ENCODE assay signal across 9 mouse cellular contexts in the genomic region with DNA sequence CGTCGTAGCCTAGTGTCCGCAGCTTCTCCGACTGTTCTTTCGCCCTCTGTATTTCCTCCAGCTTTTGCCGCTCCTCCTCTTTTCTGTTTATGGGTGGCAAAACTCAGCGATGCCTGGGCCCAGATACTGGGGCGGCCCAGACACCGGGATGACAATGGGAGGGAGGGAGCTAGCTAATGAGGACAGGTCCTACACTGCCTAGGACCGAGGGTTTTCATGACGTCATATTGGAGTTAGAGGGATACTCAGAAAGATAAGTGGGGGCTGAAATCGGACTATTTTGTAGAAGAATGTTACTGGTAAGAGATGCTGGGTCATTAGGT. TPM values are rescaled to one million over a fixed set of nuclear protein-coding genes. Genes with fewer than 3 reads are reported as not detected.
DNase-seq lines count a peak whose midpoint lies in the region; ATAC-seq and TF ChIP-seq lines count a peak whose summit lies in the region.
"Had no signal": no experiment of that assay in that cellular context is flagged by ENCODE, and none has a peak within 500 bp of the region (broad histone marks: within the 10 kb centered on the region; RNA-seq: fewer than 3 reads in every experiment).

No protein-coding gene starts in this region.

- DNase-seq in heart, adult 2 months = no peak
- DNase-seq in heart, adult 9 months (ENCODE audit: low spot score in 2 of 2) = no peak
- DNase-seq in midbrain, embryonic 10.5 days (ENCODE audit: low spot score) = no peak
- no peak for DNase-seq in layer of hippocampus, postnatal 14 days (ENCODE audit: low spot score in 2 of 2)
- DNase-seq in cerebellum, postnatal 10 days = no peak

- H3K27ac ChIP-seq in heart, adult 2 months = no peak overlapping the region
- no peak overlapping the region for H3K27ac ChIP-seq in midbrain, embryonic 10.5 days (replicated peaks)
- no peak overlapping the region for H3K27ac ChIP-seq in midbrain, embryonic 16.5 days (ENCODE audit: low read length)
- no peak overlapping the region for H3K27ac ChIP-seq in intestine, postnatal 0 days (ENCODE audit: low read depth, low read length)
- H3K27ac ChIP-seq in small intestine, adult 2 months (ENCODE audit: insufficient read depth, low read depth, low read length) = no peak overlapping the region

- ATAC-seq in midbrain, embryonic 16.5 days = no peak
- ATAC-seq in intestine, postnatal 0 days = no peak

- no peaks in the 10 kb centered on the region for H3K9me3 ChIP-seq in midbrain, embryonic 10.5 days (replicated peaks)
- no peaks in the 10 kb centered on the region for H3K9me3 ChIP-seq in midbrain, embryonic 16.5 days (replicated peaks; ENCODE audit: control insufficient read depth, low read length, poor library complexity, severe bottlenecking)
- no peaks in the 10 kb centered on the region for H3K9me3 ChIP-seq in intestine, postnatal 0 days (ENCODE audit: control insufficient read depth)

- peaks cover 4% of the 10 kb centered on the region for H3K4me1 ChIP-seq in heart, adult 2 months (ENCODE audit: control insufficient read depth, insufficient read depth, low read length)
- peaks cover 51% of the 10 kb centered on the region for H3K4me1 ChIP-seq in midbrain, embryonic 10.5 days
- H3K4me1 ChIP-seq in midbrain, embryonic 16.5 days (ENCODE audit: control insufficient read depth, insufficient read depth, low read length) = peaks cover 12% of the 10 kb centered on the region
- H3K4me1 ChIP-seq in intestine, postnatal 0 days (replicated peaks; ENCODE audit: control insufficient read depth, insufficient read depth, low read length) = no peaks in the 10 kb centered on the region
- H3K4me1 ChIP-seq in small intestine, adult 2 months (ENCODE audit: control insufficient read depth, insufficient read depth, insufficient read length, low read length) = peaks cover 12% of the 10 kb centered on the region

- H3K4me3 ChIP-seq in heart, adult 2 months = no peak overlapping the region; the same call in 1 of the 2 replicates
- peak overlapping the region; percentile 40 for H3K4me3 ChIP-seq in midbrain, embryonic 10.5 days
- no peak overlapping the region for H3K4me3 ChIP-seq in midbrain, embryonic 16.5 days (ENCODE audit: low read depth, low read length)
- H3K4me3 ChIP-seq in intestine, postnatal 0 days (ENCODE audit: low read depth, low read length) = peak overlapping the region; percentile 16
- peak overlapping the region; percentile 37 for H3K4me3 ChIP-seq in small intestine, adult 2 months (ENCODE audit: low read depth, low read length)

- TF ChIP-seq POLR2A in heart, adult 2 months (IDR thresholded peaks at IDR 0.05; ENCODE audit: insufficient read depth, low read depth, low read length) = no peak
- TF ChIP-seq POLR2A in small intestine, adult 2 months (IDR thresholded peaks at IDR 0.05; ENCODE audit: low read depth, low read length) = no peak

- H3K27me3 ChIP-seq in heart, adult 2 months (ENCODE audit: control insufficient read depth, insufficient read depth, low read length) = peaks cover 5% of the 10 kb centered on the region; the same call in 1 of the 2 replicates
- H3K27me3 ChIP-seq in midbrain, embryonic 10.5 days (ENCODE audit: low read depth, poor library complexity, severe bottlenecking) = peaks cover 100% of the 10 kb centered on the region
- peaks cover 68% of the 10 kb centered on the region for H3K27me3 ChIP-seq in midbrain, embryonic 16.5 days (ENCODE audit: control insufficient read depth, insufficient read depth, low read depth, low read length)
- H3K27me3 ChIP-seq in intestine, postnatal 0 days (replicated peaks; ENCODE audit: control insufficient read depth, insufficient read depth, low read length) = peaks cover 68% of the 10 kb centered on the region
- peaks cover 26% of the 10 kb centered on the region for H3K27me3 ChIP-seq in small intestine, adult 2 months (ENCODE audit: control insufficient read depth, insufficient read depth, low read length)

- WGBS in heart, adult 2 months = 5% methylated on average over 12 of the region's 12 CpGs
- WGBS in midbrain, embryonic 10.5 days = under 1% methylated on average over 12 of the region's 12 CpGs
- 2% methylated on average over 12 of the region's 12 CpGs for WGBS in midbrain, embryonic 16.5 days
- 18% methylated on average over 12 of the region's 12 CpGs for WGBS in intestine, postnatal 0 days
- 14% methylated on average over 12 of the region's 12 CpGs for WGBS in small intestine, adult 2 months

- H3K4me2 ChIP-seq in midbrain, embryonic 16.5 days (ENCODE audit: low read length) = no peak overlapping the region
- peak overlapping the region; percentile 41 for H3K4me2 ChIP-seq in intestine, postnatal 0 days (replicated peaks; ENCODE audit: low read depth)

- no peak for TF ChIP-seq EP300 in heart, adult 2 months (IDR thresholded peaks at IDR 0.05; ENCODE audit: insufficient read depth, low read depth, low read length)

- H3K36me3 ChIP-seq in heart, adult 2 months (ENCODE audit: control insufficient read depth, insufficient read depth, low read length) = no peaks in the 10 kb centered on the region
- no peaks in the 10 kb centered on the region for H3K36me3 ChIP-seq in midbrain, embryonic 10.5 days
- H3K36me3 ChIP-seq in midbrain, embryonic 16.5 days (ENCODE audit: control insufficient read depth, insufficient read depth, low read length) = no peaks in the 10 kb centered on the region
- H3K36me3 ChIP-seq in intestine, postnatal 0 days (ENCODE audit: control insufficient read depth, insufficient read depth) = peaks cover 13% of the 10 kb centered on the region; the same call in 1 of the 2 replicates
- H3K36me3 ChIP-seq in small intestine, adult 2 months (ENCODE audit: control insufficient read depth, insufficient read depth, low read length) = peaks cover 16% of the 10 kb centered on the region

- no peak for TF ChIP-seq CTCF in heart, adult 2 months (IDR thresholded peaks at IDR 0.05)
- TF ChIP-seq CTCF in intestine, postnatal 0 days (IDR thresholded peaks at IDR 0.05; ENCODE audit: low read depth) = no peak
- TF ChIP-seq CTCF in small intestine, adult 2 months (IDR thresholded peaks at IDR 0.05; ENCODE audit: extremely low read depth, insufficient read length, insufficient replicate concordance, low read depth, low read length) = no peak

- H3K79me2 ChIP-seq in heart, adult 2 months (replicated peaks; ENCODE audit: control insufficient read depth, insufficient read depth, low read length) = no peaks in the 10 kb centered on the region

- H3K9ac ChIP-seq in heart, adult 2 months (ENCODE audit: low read depth, low read length) = peak overlapping the region; percentile 44
- H3K9ac ChIP-seq in midbrain, embryonic 16.5 days (ENCODE audit: low read depth, low read length) = no peak overlapping the region
- no peak overlapping the region for H3K9ac ChIP-seq in intestine, postnatal 0 days (ENCODE audit: low read depth, low read length)

- intact Hi-C loops in heart, adult 2 months (cut with DNase I) = no loop called here

RNA-seq across cellular contexts. Expression of gene Tnfrsf25, which starts 5.4 kb away (rescaled TPM):
- 1 to 10 TPM; 1.4 to 2.4 TPM for total RNA-seq in heart, adult 2 months (2021)
- 6.1 and 7.4 TPM in 2 replicates for polyA plus RNA-seq in heart, adult 2 months (2012; rRNA removed)
- polyA plus RNA-seq in midbrain, embryonic 10.5 days (2016; fragmentation: Nextera tagmentation; extraction: Ambion mirVana) = 0.47 and 1.0 TPM in 2 replicates
- polyA plus RNA-seq in midbrain, embryonic 16.5 days (2015; fragmentation: Nextera tagmentation; extraction: Ambion mirVana) = 0.37 and 0.83 TPM in 2 replicates
- polyA plus RNA-seq in intestine, postnatal 0 days (2015; fragmentation: Nextera tagmentation; extraction: Ambion mirVana) = 0.82 and 1.2 TPM in 2 replicates
- 1.9 and 3.8 TPM in 2 replicates for polyA plus RNA-seq in small intestine, adult 2 months (2012; rRNA removed)
- 10 to 100 TPM; 17.7 to 25.6 TPM for total RNA-seq in layer of hippocampus, postnatal 14 days (2021)

RNA-seq across cellular contexts. Expression of gene Espn, which starts 31.0 kb away (rescaled TPM):
- 1 to 10 TPM; 2.4 to 2.5 TPM for total RNA-seq in heart, adult 2 months (2021)
- polyA plus RNA-seq in heart, adult 2 months (2012; rRNA removed) = 2.7 and 3.2 TPM in 2 replicates
- polyA plus RNA-seq in midbrain, embryonic 10.5 days (2016; fragmentation: Nextera tagmentation; extraction: Ambion mirVana) = 0.94 and 1.4 TPM in 2 replicates
- polyA plus RNA-seq in midbrain, embryonic 16.5 days (2015; fragmentation: Nextera tagmentation; extraction: Ambion mirVana) = 0.14 and 0.25 TPM in 2 replicates
- polyA plus RNA-seq in intestine, postnatal 0 days (2015; fragmentation: Nextera tagmentation; extraction: Ambion mirVana) = 260 and 264 TPM in 2 replicates
- 124 and 572 TPM in 2 replicates for polyA plus RNA-seq in small intestine, adult 2 months (2012; rRNA removed)
- under 1 TPM; 0.57 to 0.94 TPM for total RNA-seq in layer of hippocampus, postnatal 14 days (2021)

RNA-seq across cellular contexts. Expression of gene Hes2, which starts 37.5 kb away (rescaled TPM):
- total RNA-seq in heart, adult 2 months (2021) = not detected
- not detected in 2 replicates for polyA plus RNA-seq in heart, adult 2 months (2012; rRNA removed)
- 0.79 and 1.3 TPM in 2 replicates for polyA plus RNA-seq in midbrain, embryonic 10.5 days (2016; fragmentation: Nextera tagmentation; extraction: Ambion mirVana)
- not detected in 2 replicates for polyA plus RNA-seq in midbrain, embryonic 16.5 days (2015; fragmentation: Nextera tagmentation; extraction: Ambion mirVana)
- 8.6 and 11.2 TPM in 2 replicates for polyA plus RNA-seq in intestine, postnatal 0 days (2015; fragmentation: Nextera tagmentation; extraction: Ambion mirVana)
- 8.3 and 51.7 TPM in 2 replicates for polyA plus RNA-seq in small intestine, adult 2 months (2012; rRNA removed)
- not detected for total RNA-seq in layer of hippocampus, postnatal 14 days (2021)
- polyA plus RNA-seq: cerebellum, adult 2 months had no signal

RNA-seq across cellular contexts. Expression of gene Plekhg5, which starts 48.8 kb away (rescaled TPM):
- 10 to 100 TPM; 11.5 to 16.7 TPM for total RNA-seq in heart, adult 2 months (2021)
- polyA plus RNA-seq in heart, adult 2 months (2012; rRNA removed) = 20.3 and 20.5 TPM in 2 replicates
- polyA plus RNA-seq in midbrain, embryonic 10.5 days (2016; fragmentation: Nextera tagmentation; extraction: Ambion mirVana) = 8.1 and 9.5 TPM in 2 replicates
- 11.8 and 13.1 TPM in 2 replicates for polyA plus RNA-seq in midbrain, embryonic 16.5 days (2015; fragmentation: Nextera tagmentation; extraction: Ambion mirVana)
- 14.0 and 19.6 TPM in 2 replicates for polyA plus RNA-seq in intestine, postnatal 0 days (2015; fragmentation: Nextera tagmentation; extraction: Ambion mirVana)
- polyA plus RNA-seq in small intestine, adult 2 months (2012; rRNA removed) = 7.0 and 15.7 TPM in 2 replicates
- total RNA-seq in layer of hippocampus, postnatal 14 days (2021) = 100 to 1,000 TPM; 106 to 115 TPM

RNA-seq across cellular contexts. Expression of gene Acot7, which starts 56.8 kb away (rescaled TPM):
- 10 to 100 TPM; 58.1 to 64.8 TPM for total RNA-seq in heart, adult 2 months (2021)
- 51.7 and 65.0 TPM in 2 replicates for polyA plus RNA-seq in heart, adult 2 months (2012; rRNA removed)
- polyA plus RNA-seq in midbrain, embryonic 10.5 days (2016; fragmentation: Nextera tagmentation; extraction: Ambion mirVana) = 85.7 and 99.7 TPM in 2 replicates
- 437 and 480 TPM in 2 replicates for polyA plus RNA-seq in midbrain, embryonic 16.5 days (2015; fragmentation: Nextera tagmentation; extraction: Ambion mirVana)
- polyA plus RNA-seq in intestine, postnatal 0 days (2015; fragmentation: Nextera tagmentation; extraction: Ambion mirVana) = 24.1 and 28.7 TPM in 2 replicates
- 30.0 and 33.4 TPM in 2 replicates for polyA plus RNA-seq in small intestine, adult 2 months (2012; rRNA removed)
- total RNA-seq in layer of hippocampus, postnatal 14 days (2021) = 100 to 1,000 TPM; 352 to 388 TPM

Comparison
In these comparisons a context has a peak if more than half of its experiments do, and no peak if none do; other contexts are left out.
1. H3K4me3 ChIP-seq: peak in midbrain, embryonic 10.5 days (single experiment), intestine, postnatal 0 days (single experiment) and small intestine, adult 2 months (single experiment); none in heart, adult 2 months (single experiment) and midbrain, embryonic 16.5 days (single experiment).
2. RNA of gene Espn, which starts 31.0 kb away (polyA plus RNA-seq): 124 to 572 TPM in small intestine, adult 2 months and 260 to 264 TPM in intestine, postnatal 0 days; 2.7 to 3.2 TPM in heart, adult 2 months, 0.94 to 1.4 TPM in midbrain, embryonic 10.5 days and 0.14 to 0.25 TPM in midbrain, embryonic 16.5 days; every median in the first group is over 10 times any median in the second.